Mouse (Mus musculus): ENCODE data around the gene Itga9. TPM values are rescaled to one million over a fixed set of nuclear protein-coding genes. Genes with fewer than 3 reads are reported as not detected.

Gene Itga9
- polyA plus RNA-seq, 1 experiment = 15.0 TPM

GRCm38 (mm10) chr9:118617237-118617636, 10.7 kb downstream of the Itga9 start:
- Histone ChIP-seq H3K27ac (ENCODE audit: insufficient read depth, low read depth, low read length) (no peak overlapping the region), H3K36me3 (ENCODE audit: control insufficient read depth, insufficient read depth, low read length) (no peaks in the 10 kb centered on the region), H3K27me3 (replicated peaks; ENCODE audit: control insufficient read depth, insufficient read depth, low read length) (no peaks in the 10 kb centered on the region), H3K4me1 (ENCODE audit: control insufficient read depth, insufficient read depth, low read length) (no peaks in the 10 kb centered on the region), H3K4me3 (ENCODE audit: insufficient read depth, low read depth, low read length) (no peak overlapping the region)
- WGBS = 54% methylated on average over 5 of the region's 5 CpGs
- DNase-seq = no peak
- no peak for TF ChIP-seq CTCF (conservative IDR thresholded peaks at IDR 0.05; ENCODE audit: insufficient read depth, insufficient read length, low read depth, low read length)
- no peak for TF ChIP-seq POLR2A (IDR thresholded peaks at IDR 0.05; ENCODE audit: low read depth, low read length)

- H3K27me3 ChIP-seq (replicated peaks; ENCODE audit: control insufficient read depth, insufficient read depth, low read length) = no peaks in the 10 kb centered on the region
- no peaks in the 10 kb centered on the region for H3K36me3 ChIP-seq (ENCODE audit: control insufficient read depth, insufficient read depth, low read length)
- WGBS = 77% methylated on average over 3 of the region's 3 CpGs
- no peak overlapping the region for H3K27ac ChIP-seq (ENCODE audit: insufficient read depth, low read depth, low read length)
- DNase-seq = peak; percentile 33
- TF ChIP-seq POLR2A (IDR thresholded peaks at IDR 0.05; ENCODE audit: low read depth, low read length) = no peak
- no peak for TF ChIP-seq CTCF (conservative IDR thresholded peaks at IDR 0.05; ENCODE audit: insufficient read depth, insufficient read length, low read depth, low read length)
- no peaks in the 10 kb centered on the region for H3K4me1 ChIP-seq (ENCODE audit: control insufficient read depth, insufficient read depth, low read length)
- H3K4me3 ChIP-seq (ENCODE audit: insufficient read depth, low read depth, low read length) = no peak overlapping the region
Observed at GRCm38 (mm10) chr9:118618732-118619250, 12.3 kb downstream of the Itga9 start.

DNA sequence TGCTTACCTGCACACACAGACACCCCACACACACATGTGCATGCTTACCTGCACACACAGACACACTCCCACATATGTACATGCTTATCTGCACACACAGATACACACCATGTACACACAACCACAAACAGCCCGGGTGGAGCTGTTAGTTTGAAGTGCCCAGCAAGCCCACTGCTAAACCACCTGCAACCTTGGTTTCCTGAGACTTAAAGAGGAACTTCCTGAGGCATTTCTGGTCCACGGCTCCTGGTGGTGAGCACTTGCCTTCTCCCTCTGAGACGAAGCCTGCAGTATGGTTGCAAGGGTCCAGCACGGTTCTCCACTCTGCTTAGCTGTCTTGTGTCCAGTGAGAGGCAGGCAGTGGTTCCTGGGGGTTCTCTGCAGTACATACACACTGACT, 14.3 kb downstream of the Itga9 start:
- H3K4me1 ChIP-seq (ENCODE audit: control insufficient read depth, insufficient read depth, low read length) = no peaks in the 10 kb centered on the region
- TF ChIP-seq CTCF (conservative IDR thresholded peaks at IDR 0.05; ENCODE audit: insufficient read depth, insufficient read length, low read depth, low read length) = no peak
- TF ChIP-seq POLR2A (IDR thresholded peaks at IDR 0.05; ENCODE audit: low read depth, low read length) = no peak
- no peaks in the 10 kb centered on the region for H3K27me3 ChIP-seq (replicated peaks; ENCODE audit: control insufficient read depth, insufficient read depth, low read length)
- no peaks in the 10 kb centered on the region for H3K36me3 ChIP-seq (ENCODE audit: control insufficient read depth, insufficient read depth, low read length)
- no peak overlapping the region for H3K4me3 ChIP-seq (ENCODE audit: insufficient read depth, low read depth, low read length)
- DNase-seq = no peak
- 67% methylated on average over 4 of the region's 4 CpGs for WGBS
- no peak overlapping the region for H3K27ac ChIP-seq (ENCODE audit: insufficient read depth, low read depth, low read length)

DNA sequence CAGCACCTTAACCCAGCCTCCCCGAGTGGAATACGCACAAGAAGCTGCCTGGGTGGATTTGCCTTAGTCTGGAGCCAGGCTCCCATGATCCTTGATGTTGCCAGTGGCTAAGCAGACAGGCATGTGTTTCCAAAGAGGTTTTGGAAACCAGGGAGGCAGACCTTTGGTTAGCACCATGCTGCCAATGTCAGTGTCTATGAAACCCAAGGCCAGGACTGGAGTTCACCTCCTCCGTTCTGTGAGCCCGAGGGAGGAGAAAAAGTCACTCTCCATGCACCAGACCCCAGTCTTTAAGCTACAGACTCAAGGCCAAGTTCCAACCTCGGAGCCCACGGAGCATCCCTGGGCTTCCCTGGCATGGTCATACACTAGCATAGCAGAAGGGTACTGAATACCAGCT, 15.2 kb downstream of the Itga9 start:
- no peak for DNase-seq
- no peak overlapping the region for H3K27ac ChIP-seq (ENCODE audit: insufficient read depth, low read depth, low read length)
- H3K4me3 ChIP-seq (ENCODE audit: insufficient read depth, low read depth, low read length) = no peak overlapping the region
- H3K27me3 ChIP-seq (replicated peaks; ENCODE audit: control insufficient read depth, insufficient read depth, low read length) = no peaks in the 10 kb centered on the region
- no peak for TF ChIP-seq CTCF (conservative IDR thresholded peaks at IDR 0.05; ENCODE audit: insufficient read depth, insufficient read length, low read depth, low read length)
- no peak for TF ChIP-seq POLR2A (IDR thresholded peaks at IDR 0.05; ENCODE audit: low read depth, low read length)
- WGBS = 87% methylated on average over 6 of the region's 6 CpGs
- no peaks in the 10 kb centered on the region for H3K4me1 ChIP-seq (ENCODE audit: control insufficient read depth, insufficient read depth, low read length)
- H3K36me3 ChIP-seq (ENCODE audit: control insufficient read depth, insufficient read depth, low read length) = no peaks in the 10 kb centered on the region

GRCm38 (mm10) chr9:118622376-118623166, 16.1 kb downstream of the Itga9 start:
- TF ChIP-seq POLR2A (IDR thresholded peaks at IDR 0.05; ENCODE audit: low read depth, low read length) (no peak), CTCF (conservative IDR thresholded peaks at IDR 0.05; ENCODE audit: insufficient read depth, insufficient read length, low read depth, low read length) (no peak)
- Histone ChIP-seq H3K4me1 (ENCODE audit: control insufficient read depth, insufficient read depth, low read length) (no peaks in the 10 kb centered on the region), H3K27me3 (replicated peaks; ENCODE audit: control insufficient read depth, insufficient read depth, low read length) (no peaks in the 10 kb centered on the region), H3K4me3 (ENCODE audit: insufficient read depth, low read depth, low read length) (no peak overlapping the region), H3K36me3 (ENCODE audit: control insufficient read depth, insufficient read depth, low read length) (no peaks in the 10 kb centered on the region), H3K27ac (ENCODE audit: insufficient read depth, low read depth, low read length) (no peak overlapping the region)
- peak; percentile 86 for DNase-seq
- 48% methylated on average over 18 of the region's 18 CpGs for WGBS

- no peaks in the 10 kb centered on the region for H3K4me1 ChIP-seq (ENCODE audit: control insufficient read depth, insufficient read depth, low read length)
- H3K4me3 ChIP-seq (ENCODE audit: insufficient read depth, low read depth, low read length) = no peak overlapping the region
- TF ChIP-seq POLR2A (IDR thresholded peaks at IDR 0.05; ENCODE audit: low read depth, low read length) (no peak), CTCF (conservative IDR thresholded peaks at IDR 0.05; ENCODE audit: insufficient read depth, insufficient read length, low read depth, low read length) (no peak)
- 61% methylated on average over 9 of the region's 9 CpGs for WGBS
- DNase-seq = no peak
- H3K27me3 ChIP-seq (replicated peaks; ENCODE audit: control insufficient read depth, insufficient read depth, low read length) = no peaks in the 10 kb centered on the region
- H3K36me3 ChIP-seq (ENCODE audit: control insufficient read depth, insufficient read depth, low read length) = no peaks in the 10 kb centered on the region
- H3K27ac ChIP-seq (ENCODE audit: insufficient read depth, low read depth, low read length) = no peak overlapping the region
Observed at GRCm38 (mm10) chr9:118623483-118623882, 17.0 kb downstream of the Itga9 start.

DNA sequence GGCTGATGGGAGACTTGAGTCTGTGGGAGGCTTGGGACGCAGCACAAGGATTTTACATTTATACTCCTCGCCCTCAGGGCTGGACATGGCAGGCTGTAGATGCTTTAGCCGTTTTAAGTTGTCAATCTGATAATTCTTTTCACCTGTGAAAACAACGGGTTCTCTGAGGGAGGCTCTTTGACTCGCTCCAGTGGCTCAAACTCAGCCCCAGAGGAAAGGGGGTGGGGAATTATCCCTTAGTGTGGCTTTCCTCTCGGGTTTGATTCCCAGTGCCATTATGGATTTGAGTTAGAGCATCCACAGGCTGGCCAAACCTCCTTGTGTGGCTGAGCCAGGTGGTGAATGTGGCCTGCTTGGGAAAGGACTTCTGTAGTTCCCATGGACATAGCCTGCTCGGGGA, 17.7 kb downstream of the Itga9 start:
- H3K36me3 ChIP-seq (ENCODE audit: control insufficient read depth, insufficient read depth, low read length) = no peaks in the 10 kb centered on the region
- H3K27ac ChIP-seq (ENCODE audit: insufficient read depth, low read depth, low read length) = no peak overlapping the region
- WGBS = 61% methylated on average over 7 of the region's 7 CpGs
- no peaks in the 10 kb centered on the region for H3K27me3 ChIP-seq (replicated peaks; ENCODE audit: control insufficient read depth, insufficient read depth, low read length)
- no peak overlapping the region for H3K4me3 ChIP-seq (ENCODE audit: insufficient read depth, low read depth, low read length)
- no peak for DNase-seq
- H3K4me1 ChIP-seq (ENCODE audit: control insufficient read depth, insufficient read depth, low read length) = no peaks in the 10 kb centered on the region
- TF ChIP-seq POLR2A (IDR thresholded peaks at IDR 0.05; ENCODE audit: low read depth, low read length) (no peak), CTCF (conservative IDR thresholded peaks at IDR 0.05; ENCODE audit: insufficient read depth, insufficient read length, low read depth, low read length) (no peak)
